Mouse (Mus musculus) hindbrain, embryonic 14.5 days (tissue): ENCODE measurements at regions not wholly inside any gene's neighbourhood (a gene's known extent, or its start where the extent isn't known, plus 50 kb on each side); places are given as distances from the start of the nearest gene placed in this dataset.

Experiments
- ATAC-seq: fragments of 200-750 bp; cut with Nextera tagmentation; 2 replicates; pipeline ENCODE4 v1.8.0; 2017; ENCODE audit warnings: moderate number of reproducible peaks, mild to moderate bottlenecking, moderate TSS enrichment, moderate library complexity; ENCODE audit not compliant: low FRiP score
- DNase-seq: peaks from one replicate; pipeline ENCODE4 v3.0.0-alpha.2; 2015; ENCODE audit warnings: low spot score
- H3K27ac ChIP-seq: fragments of 300-500 bp; sonication (generic); 2 replicates; pipeline ENCODE4 v1.5.1; 2014; ENCODE audit warnings: mild to moderate bottlenecking, moderate library complexity
- H3K27me3 ChIP-seq: fragments of 300-500 bp; sonication (generic); 2 replicates; pipeline ENCODE4 v1.6.1; 2014; ENCODE audit warnings: mild to moderate bottlenecking, low read length, mixed read lengths; ENCODE audit not compliant: control insufficient read depth, insufficient read depth
- H3K36me3 ChIP-seq: fragments of 300-500 bp; sonication (generic); replicated peaks from 2 replicates; pipeline ENCODE4 v1.6.1; 2014; ENCODE audit not compliant: control insufficient read depth, insufficient read depth
- H3K4me1 ChIP-seq: fragments of 300-500 bp; sonication (generic); replicated peaks from 2 replicates; pipeline ENCODE4 v1.6.1; 2014; ENCODE audit warnings: antibody characterized with exemption, low read length, mixed read lengths; ENCODE audit not compliant: control insufficient read depth, insufficient read depth
- H3K4me2 ChIP-seq: fragments of 300-500 bp; sonication (generic); replicated peaks from 2 replicates; pipeline ENCODE4 v1.6.1; 2014; ENCODE audit warnings: mild to moderate bottlenecking, moderate library complexity
- H3K4me3 ChIP-seq: fragments of 300-500 bp; sonication (generic); replicated peaks from 2 replicates; pipeline ENCODE4 v1.5.1; 2014; ENCODE audit warnings: mild to moderate bottlenecking, low read length
- H3K9ac ChIP-seq: fragments of 300-500 bp; sonication (generic); 2 replicates; pipeline ENCODE4 v1.6.1; 2014
- H3K9me3 ChIP-seq: fragments of 300-500 bp; sonication (generic); 2 replicates; pipeline ENCODE4 v1.6.1; 2016; ENCODE audit warnings: low read length; ENCODE audit not compliant: control insufficient read depth
- WGBS: fragments of 180-500 bp; shearing (Covaris S2); extraction: QIAGEN DNeasy Blood & Tissue Kit; methylation state at CpG from one replicate; pipeline ENCODE4 v1.1.7; 2014; 5-methylcytosine and 5-hydroxymethylcytosine counted together

GRCm38 (mm10) chr5:39856616-39857156 lies 101.4 kb upstream of the Hs3st1 start:
- Histone ChIP-seq H3K9me3 (no peaks in the 10 kb centered on the region), H3K4me3 (no peak overlapping the region), H3K4me2 (no peak overlapping the region), H3K27ac (no peak overlapping the region), H3K9ac (no peak overlapping the region), H3K36me3 (no peaks in the 10 kb centered on the region), H3K4me1 (peaks cover 6% of the 10 kb centered on the region; the same call in 1 of the 2 replicates), H3K27me3 (no peaks in the 10 kb centered on the region)
- 37% methylated on average over 3 of the region's 3 CpGs for WGBS
- DNase-seq (no peak), ATAC-seq (peak; percentile 74; the same call in 1 of the 2 replicates)

DNA sequence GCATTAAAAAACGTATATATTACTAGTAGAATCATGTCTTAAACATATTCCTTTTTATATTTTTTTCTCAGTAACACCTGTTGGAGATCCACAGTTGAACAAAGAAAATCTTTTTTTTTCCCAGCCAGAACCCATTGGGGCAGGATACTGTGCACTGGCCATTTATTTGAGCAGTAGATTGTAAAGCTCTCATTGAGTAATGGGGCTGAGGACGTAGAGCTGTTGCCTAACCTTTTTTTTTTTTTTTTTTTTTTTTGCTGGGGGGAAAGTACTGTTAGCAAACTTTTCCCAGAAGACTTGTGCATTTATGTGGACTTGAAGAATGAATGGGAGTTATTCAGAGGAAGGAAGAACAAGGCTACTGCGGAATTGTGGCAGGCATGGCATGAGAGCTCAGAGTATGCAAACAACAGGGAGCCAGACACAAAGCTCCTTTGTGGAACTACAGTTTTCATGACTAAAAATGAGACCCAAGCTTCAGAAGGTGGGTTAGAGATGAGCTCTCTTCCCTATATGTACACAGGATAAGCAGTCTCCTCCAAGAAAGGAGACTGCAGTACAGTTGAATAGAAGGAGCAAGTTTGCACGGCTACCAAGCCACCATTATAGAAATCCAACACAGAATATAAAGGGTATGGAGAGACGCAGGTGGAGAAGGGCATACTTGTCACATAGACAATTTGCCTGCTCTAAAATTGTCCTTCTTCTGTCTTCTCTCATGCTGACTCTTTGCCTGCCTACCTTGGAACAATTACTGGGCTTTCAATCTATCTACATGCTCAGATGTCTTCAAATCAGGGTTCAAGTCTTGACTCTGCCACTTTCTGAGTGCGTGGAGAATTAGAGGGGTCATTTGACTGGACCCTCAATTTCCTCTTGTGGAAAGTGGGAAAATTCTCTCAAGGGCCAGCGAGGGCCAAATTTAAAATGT lies 100.7 kb upstream of the Hs3st1 start:
- Histone ChIP-seq H3K27ac (peak overlapping the region; percentile 59; the same call in 1 of the 2 replicates), H3K9ac (no peak overlapping the region), H3K4me3 (no peak overlapping the region), H3K4me1 (peaks cover 6% of the 10 kb centered on the region; the same call in 1 of the 2 replicates), H3K36me3 (no peaks in the 10 kb centered on the region), H3K4me2 (no peak overlapping the region), H3K9me3 (no peaks in the 10 kb centered on the region), H3K27me3 (no peaks in the 10 kb centered on the region)
- 51% methylated on average over 7 of the region's 7 CpGs for WGBS
- DNase-seq (no peak), ATAC-seq (no peak; the same call in 1 of the 2 replicates)

- 24% methylated on average over 1 of the region's 1 CpGs for WGBS
- no peak overlapping the region for H3K27ac ChIP-seq
- H3K27me3 ChIP-seq: no peaks in the 10 kb centered on the region
- no peaks in the 10 kb centered on the region for H3K9me3 ChIP-seq
- no peaks in the 10 kb centered on the region for H3K4me1 ChIP-seq
- no peak overlapping the region for H3K4me2 ChIP-seq
- ATAC-seq (no peak), DNase-seq (no peak)
- no peaks in the 10 kb centered on the region for H3K36me3 ChIP-seq
- H3K4me3 ChIP-seq: no peak overlapping the region
- no peak overlapping the region for H3K9ac ChIP-seq
Measured at GRCm38 (mm10) chr5:39847187-39847586, 91.9 kb upstream of the Hs3st1 start.

- H3K4me2 ChIP-seq: no peak overlapping the region
- no peaks in the 10 kb centered on the region for H3K27me3 ChIP-seq
- H3K36me3 ChIP-seq: no peaks in the 10 kb centered on the region
- no peaks in the 10 kb centered on the region for H3K4me1 ChIP-seq
- DNase-seq (no peak), ATAC-seq (no peak)
- no peak overlapping the region for H3K9ac ChIP-seq
- no peak overlapping the region for H3K4me3 ChIP-seq
- WGBS: 52% methylated on average over 3 of the region's 3 CpGs
- H3K27ac ChIP-seq: no peak overlapping the region
- no peaks in the 10 kb centered on the region for H3K9me3 ChIP-seq
Measured at GRCm38 (mm10) chr5:39841186-39841585, 85.9 kb upstream of the Hs3st1 start.

DNA sequence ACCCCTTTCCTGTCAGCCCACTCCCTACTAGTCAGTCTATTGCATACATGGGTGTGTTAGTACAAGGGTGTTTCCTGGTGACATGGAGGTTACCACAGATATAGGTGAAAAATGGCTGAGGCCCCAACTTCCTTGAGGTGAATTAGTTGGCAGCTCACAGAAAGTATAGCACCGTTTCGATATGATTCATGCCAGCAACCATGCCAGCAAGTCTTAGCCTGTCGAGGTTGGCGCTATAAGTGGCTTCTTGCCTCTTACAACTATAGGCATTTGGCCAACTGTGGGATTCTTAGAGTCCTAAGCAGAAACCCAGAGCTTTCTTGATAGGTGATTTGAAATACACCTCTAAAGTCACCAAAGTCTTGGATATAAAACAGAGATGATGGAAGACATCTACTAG lies 85.3 kb upstream of the Hs3st1 start:
- Histone ChIP-seq H3K4me1 (no peaks in the 10 kb centered on the region), H3K4me3 (no peak overlapping the region), H3K9me3 (no peaks in the 10 kb centered on the region), H3K27me3 (no peaks in the 10 kb centered on the region), H3K27ac (no peak overlapping the region), H3K4me2 (no peak overlapping the region), H3K36me3 (no peaks in the 10 kb centered on the region), H3K9ac (no peak overlapping the region)
- no peak for ATAC-seq
- DNase-seq: no peak
- WGBS: 93% methylated on average over 4 of the region's 4 CpGs

DNA sequence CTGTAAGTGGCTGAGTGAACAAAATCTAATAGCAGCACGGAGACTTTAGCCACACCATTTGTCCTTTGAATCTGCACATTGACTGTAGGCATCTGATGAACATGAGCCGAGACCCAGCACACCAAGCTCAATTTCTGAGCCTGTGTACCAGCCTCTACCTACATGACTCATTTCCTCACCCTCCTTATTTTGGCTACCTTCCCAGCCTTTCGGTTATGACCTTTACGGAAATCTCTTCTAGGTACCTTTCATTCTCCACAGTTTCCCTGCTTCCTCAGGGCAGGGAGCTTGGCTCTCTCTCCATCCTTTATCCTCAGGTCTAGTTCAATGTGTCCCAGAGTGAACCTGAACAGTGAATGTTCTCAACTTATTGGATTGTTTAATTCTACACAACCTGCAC lies 77.3 kb upstream of the Hs3st1 start:
- H3K27ac ChIP-seq: no peak overlapping the region
- DNase-seq: no peak
- WGBS: 95% methylated on average over 4 of the region's 4 CpGs
- H3K4me3 ChIP-seq: no peak overlapping the region
- H3K4me2 ChIP-seq: no peak overlapping the region
- no peaks in the 10 kb centered on the region for H3K4me1 ChIP-seq
- no peaks in the 10 kb centered on the region for H3K36me3 ChIP-seq
- H3K9me3 ChIP-seq: no peaks in the 10 kb centered on the region
- no peak for ATAC-seq
- no peaks in the 10 kb centered on the region for H3K27me3 ChIP-seq
- H3K9ac ChIP-seq: no peak overlapping the region

DNA sequence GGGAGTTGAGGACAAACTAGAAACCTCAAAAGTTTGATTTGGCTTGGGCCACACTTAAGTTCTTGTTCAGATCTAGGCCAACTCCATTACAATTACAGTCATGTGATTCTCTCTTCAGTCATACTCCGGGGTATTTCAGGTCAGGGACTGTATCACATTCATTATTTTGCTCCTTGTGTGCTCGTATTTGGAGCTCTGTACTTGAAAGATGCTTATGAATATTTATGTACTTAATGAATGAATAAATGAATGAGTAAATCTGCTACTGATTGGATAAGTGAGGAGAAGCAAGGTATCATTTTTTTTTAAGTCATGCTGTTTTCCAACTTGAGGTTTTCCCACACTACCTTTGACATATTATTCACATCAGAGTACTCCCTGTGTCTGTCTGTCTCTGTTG lies 69.4 kb upstream of the Hs3st1 start:
- H3K4me2 ChIP-seq: no peak overlapping the region
- no peak overlapping the region for H3K9ac ChIP-seq
- DNase-seq: no peak
- no peak overlapping the region for H3K27ac ChIP-seq
- H3K4me3 ChIP-seq: no peak overlapping the region
- H3K27me3 ChIP-seq: no peaks in the 10 kb centered on the region
- H3K4me1 ChIP-seq: no peaks in the 10 kb centered on the region
- no peaks in the 10 kb centered on the region for H3K9me3 ChIP-seq
- H3K36me3 ChIP-seq: no peaks in the 10 kb centered on the region
- WGBS: 56% methylated on average over 2 of the region's 2 CpGs
- no peak for ATAC-seq

DNA sequence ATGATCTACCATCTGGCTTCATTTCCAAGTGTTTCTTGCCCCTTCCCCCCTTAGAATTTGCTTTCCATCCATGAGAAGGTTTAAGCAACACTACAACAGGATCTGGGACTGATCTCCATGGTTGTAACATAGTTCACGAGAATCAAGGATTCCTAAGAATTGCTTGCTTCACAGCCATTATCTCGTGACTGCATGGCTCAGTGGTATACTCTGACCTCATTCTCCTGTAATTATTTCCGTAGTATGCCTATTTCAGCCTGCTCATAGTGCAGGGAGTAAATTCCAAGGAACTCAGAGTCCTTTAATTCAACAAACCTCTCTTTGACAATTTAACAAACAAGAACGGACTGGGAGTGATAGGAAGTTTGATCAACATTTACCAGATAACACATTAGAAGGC lies 51.4 kb upstream of the Hs3st1 start:
- no peaks in the 10 kb centered on the region for H3K4me1 ChIP-seq
- H3K27me3 ChIP-seq: no peaks in the 10 kb centered on the region
- no peaks in the 10 kb centered on the region for H3K36me3 ChIP-seq
- ATAC-seq (no peak), DNase-seq (no peak)
- 79% methylated on average over 4 of the region's 4 CpGs for WGBS
- H3K4me2 ChIP-seq: no peak overlapping the region
- no peak overlapping the region for H3K27ac ChIP-seq
- no peak overlapping the region for H3K4me3 ChIP-seq
- no peaks in the 10 kb centered on the region for H3K9me3 ChIP-seq
- no peak overlapping the region for H3K9ac ChIP-seq
